Mouse (Mus musculus): ENCODE results near the gene Zfp39. TPM values are rescaled to one million over a fixed set of nuclear protein-coding genes. Genes with fewer than 3 reads are reported as not detected.
A peak's percentile ranks its signal among the peaks of the same experiment; 100 is the strongest.

Gene Zfp39
- polyA plus RNA-seq, 1 experiment from 2014 or later, result 8.7 TPM

- Histone ChIP-seq H3K36me3 (replicated peaks; ENCODE audit: control insufficient read depth, insufficient read depth) (no peaks in the 10 kb centered on the region), H3K27ac (no peak overlapping the region), H3K4me2 (replicated peaks) (no peak overlapping the region), H3K9me3 (ENCODE audit: control insufficient read depth, low read length) (no peaks in the 10 kb centered on the region), H3K4me1 (replicated peaks; ENCODE audit: control insufficient read depth, insufficient read depth, low read length) (peaks cover 6% of the 10 kb centered on the region), H3K9ac (no peak overlapping the region), H3K27me3 (ENCODE audit: control insufficient read depth, insufficient read depth, low read length) (no peaks in the 10 kb centered on the region), H3K4me3 (replicated peaks; ENCODE audit: low read length) (no peak overlapping the region)
- 85% methylated on average over 5 of the region's 5 CpGs for WGBS
- ATAC-seq (ENCODE audit: low FRiP score) (no peak), DNase-seq (ENCODE audit: low spot score) (no peak)
Measured at GRCm38 (mm10) chr11:58944136-58944535, 40.1 kb upstream of the Zfp39 start.

GRCm38 (mm10) chr11:58939088-58939439 is 35.0 kb upstream of the Zfp39 start:
- peaks cover 19% of the 10 kb centered on the region for H3K4me1 ChIP-seq (replicated peaks; ENCODE audit: control insufficient read depth, insufficient read depth, low read length)
- H3K9me3 ChIP-seq (ENCODE audit: control insufficient read depth, low read length), result no peaks in the 10 kb centered on the region
- peak overlapping the region; percentile 93 for H3K27ac ChIP-seq
- H3K9ac ChIP-seq, result peak overlapping the region; percentile 98
- ATAC-seq (ENCODE audit: low FRiP score), result no peak; the same call in 1 of the 2 replicates
- H3K4me2 ChIP-seq (replicated peaks), result peak overlapping the region; percentile 79
- 9% methylated on average over 6 of the region's 6 CpGs for WGBS
- peak overlapping the region; percentile 98 for H3K4me3 ChIP-seq (replicated peaks; ENCODE audit: low read length)
- no peak for DNase-seq (ENCODE audit: low spot score)
- peaks cover 28% of the 10 kb centered on the region for H3K36me3 ChIP-seq (replicated peaks; ENCODE audit: control insufficient read depth, insufficient read depth)
- H3K27me3 ChIP-seq (ENCODE audit: control insufficient read depth, insufficient read depth, low read length), result no peaks in the 10 kb centered on the region

- H3K4me3 ChIP-seq (replicated peaks; ENCODE audit: low read length), result peak within 1 kb of the TSS; percentile 98
- peak within 1 kb of the TSS; percentile 79 for H3K4me2 ChIP-seq (replicated peaks)
- H3K9ac ChIP-seq, result peak within 1 kb of the TSS; percentile 98
- peak within 1 kb of the TSS; percentile 93 for H3K27ac ChIP-seq
- DNase-seq (ENCODE audit: low spot score) (peak; percentile 97), ATAC-seq (ENCODE audit: low FRiP score) (peak; percentile 98)
- no peaks in the 10 kb centered on the region for H3K9me3 ChIP-seq (ENCODE audit: control insufficient read depth, low read length)
- 0% methylated on average over 64 of the region's 95 CpGs for WGBS
- H3K4me1 ChIP-seq (replicated peaks; ENCODE audit: control insufficient read depth, insufficient read depth, low read length), result peaks cover 19% of the 10 kb centered on the region
- H3K27me3 ChIP-seq (ENCODE audit: control insufficient read depth, insufficient read depth, low read length), result no peaks in the 10 kb centered on the region
- peaks cover 34% of the 10 kb centered on the region for H3K36me3 ChIP-seq (replicated peaks; ENCODE audit: control insufficient read depth, insufficient read depth)
Measured at GRCm38 (mm10) chr11:58938322-58939087, 34.5 kb upstream of the Zfp39 start, which contains the start of gene Rnf187. TSS of gene Rnf187 (minus strand) at chr11:58938916.

GRCm38 (mm10) chr11:58937909-58938308 is 33.9 kb upstream of the Zfp39 start:
- Histone ChIP-seq H3K4me1 (replicated peaks; ENCODE audit: control insufficient read depth, insufficient read depth, low read length) (peaks cover 19% of the 10 kb centered on the region), H3K4me2 (replicated peaks) (peak overlapping the region; percentile 79), H3K4me3 (replicated peaks; ENCODE audit: low read length) (peak overlapping the region; percentile 98), H3K9me3 (ENCODE audit: control insufficient read depth, low read length) (no peaks in the 10 kb centered on the region), H3K27me3 (ENCODE audit: control insufficient read depth, insufficient read depth, low read length) (no peaks in the 10 kb centered on the region), H3K9ac (peak overlapping the region; percentile 98), H3K27ac (peak overlapping the region; percentile 93), H3K36me3 (replicated peaks; ENCODE audit: control insufficient read depth, insufficient read depth) (peaks cover 40% of the 10 kb centered on the region)
- WGBS, result under 1% methylated on average over 13 of the region's 13 CpGs
- DNase-seq (ENCODE audit: low spot score) (no peak), ATAC-seq (ENCODE audit: low FRiP score) (peak; percentile 17)

GRCm38 (mm10) chr11:58931576-58931975 is 27.6 kb upstream of the Zfp39 start:
- Histone ChIP-seq H3K36me3 (replicated peaks; ENCODE audit: control insufficient read depth, insufficient read depth) (peaks cover 60% of the 10 kb centered on the region), H3K4me2 (replicated peaks) (no peak overlapping the region), H3K4me1 (replicated peaks; ENCODE audit: control insufficient read depth, insufficient read depth, low read length) (peaks cover 7% of the 10 kb centered on the region), H3K4me3 (replicated peaks; ENCODE audit: low read length) (no peak overlapping the region), H3K9ac (no peak overlapping the region), H3K27ac (no peak overlapping the region), H3K27me3 (ENCODE audit: control insufficient read depth, insufficient read depth, low read length) (no peaks in the 10 kb centered on the region), H3K9me3 (ENCODE audit: control insufficient read depth, low read length) (no peaks in the 10 kb centered on the region)
- DNase-seq (ENCODE audit: low spot score), result no peak
- no peak for ATAC-seq (ENCODE audit: low FRiP score)
- WGBS, result 73% methylated on average over 4 of the region's 4 CpGs

- no peaks in the 10 kb centered on the region for H3K27me3 ChIP-seq (ENCODE audit: control insufficient read depth, insufficient read depth, low read length)
- ATAC-seq (ENCODE audit: low FRiP score) (no peak), DNase-seq (ENCODE audit: low spot score) (no peak)
- H3K4me1 ChIP-seq (replicated peaks; ENCODE audit: control insufficient read depth, insufficient read depth, low read length), result no peaks in the 10 kb centered on the region
- 93% methylated on average over 3 of the region's 3 CpGs for WGBS
- H3K4me2 ChIP-seq (replicated peaks), result no peak overlapping the region
- no peaks in the 10 kb centered on the region for H3K9me3 ChIP-seq (ENCODE audit: control insufficient read depth, low read length)
- H3K4me3 ChIP-seq (replicated peaks; ENCODE audit: low read length), result no peak overlapping the region
- peaks cover 48% of the 10 kb centered on the region for H3K36me3 ChIP-seq (replicated peaks; ENCODE audit: control insufficient read depth, insufficient read depth)
- no peak overlapping the region for H3K27ac ChIP-seq
- no peak overlapping the region for H3K9ac ChIP-seq
Measured at GRCm38 (mm10) chr11:58930254-58930653, 26.2 kb upstream of the Zfp39 start.

GRCm38 (mm10) chr11:58929641-58930040 is 25.6 kb upstream of the Zfp39 start:
- 70% methylated on average over 3 of the region's 3 CpGs for WGBS
- no peak for DNase-seq (ENCODE audit: low spot score)
- Histone ChIP-seq H3K9me3 (ENCODE audit: control insufficient read depth, low read length) (no peaks in the 10 kb centered on the region), H3K27me3 (ENCODE audit: control insufficient read depth, insufficient read depth, low read length) (no peaks in the 10 kb centered on the region), H3K27ac (no peak overlapping the region), H3K4me1 (replicated peaks; ENCODE audit: control insufficient read depth, insufficient read depth, low read length) (no peaks in the 10 kb centered on the region), H3K4me2 (replicated peaks) (no peak overlapping the region), H3K36me3 (replicated peaks; ENCODE audit: control insufficient read depth, insufficient read depth) (peaks cover 42% of the 10 kb centered on the region), H3K4me3 (replicated peaks; ENCODE audit: low read length) (no peak overlapping the region), H3K9ac (no peak overlapping the region)
- no peak for ATAC-seq (ENCODE audit: low FRiP score)

GRCm38 (mm10) chr11:58929055-58929454 is 25.0 kb upstream of the Zfp39 start:
- WGBS, result 75% methylated on average over 4 of the region's 4 CpGs
- Histone ChIP-seq H3K4me1 (replicated peaks; ENCODE audit: control insufficient read depth, insufficient read depth, low read length) (no peaks in the 10 kb centered on the region), H3K4me2 (replicated peaks) (no peak overlapping the region), H3K9me3 (ENCODE audit: control insufficient read depth, low read length) (no peaks in the 10 kb centered on the region), H3K9ac (no peak overlapping the region), H3K36me3 (replicated peaks; ENCODE audit: control insufficient read depth, insufficient read depth) (peaks cover 37% of the 10 kb centered on the region), H3K27me3 (ENCODE audit: control insufficient read depth, insufficient read depth, low read length) (no peaks in the 10 kb centered on the region), H3K27ac (no peak overlapping the region), H3K4me3 (replicated peaks; ENCODE audit: low read length) (no peak overlapping the region)
- ATAC-seq (ENCODE audit: low FRiP score), result no peak
- no peak for DNase-seq (ENCODE audit: low spot score)

GRCm38 (mm10) chr11:58927790-58928651 is 24.0 kb upstream of the Zfp39 start:
- Histone ChIP-seq H3K27ac (peak overlapping the region; percentile 34; the same call in 1 of the 2 replicates), H3K36me3 (replicated peaks; ENCODE audit: control insufficient read depth, insufficient read depth) (peaks cover 26% of the 10 kb centered on the region), H3K4me3 (replicated peaks; ENCODE audit: low read length) (no peak overlapping the region), H3K4me2 (replicated peaks) (peak overlapping the region; percentile 29), H3K27me3 (ENCODE audit: control insufficient read depth, insufficient read depth, low read length) (no peaks in the 10 kb centered on the region), H3K9me3 (ENCODE audit: control insufficient read depth, low read length) (no peaks in the 10 kb centered on the region), H3K4me1 (replicated peaks; ENCODE audit: control insufficient read depth, insufficient read depth, low read length) (no peaks in the 10 kb centered on the region), H3K9ac (peak overlapping the region; percentile 24; the same call in 1 of the 2 replicates)
- ATAC-seq (ENCODE audit: low FRiP score) (peak; percentile 64), DNase-seq (ENCODE audit: low spot score) (peak; percentile 69)
- WGBS, result 35% methylated on average over 20 of the region's 20 CpGs

Measured in hindbrain, embryonic 14.5 days (tissue).